Mouse (Mus musculus) midbrain, embryonic 11.5 days (tissue): ENCODE measurements around the gene Sbno1. TPM values are rescaled to one million over a fixed set of nuclear protein-coding genes. Genes with fewer than 3 reads are reported as not detected.
"Not testable (repeated sequence)": the region's sequence is repeated elsewhere in the genome, so short reads cannot be mapped to it uniquely, and the experiment has no call there.

Source experiments
- ATAC-seq: fragments of 200-750 bp; cut with Nextera tagmentation; 2 replicates; pipeline ENCODE4 v1.8.0; 2017; ENCODE audit warnings: moderate TSS enrichment, moderate library complexity; ENCODE audit not compliant: low FRiP score
- DNase-seq: peaks from one replicate; pipeline ENCODE4 v3.0.0; 2015; ENCODE audit warnings: low spot score; ENCODE audit errors: missing footprints
- H3K27ac ChIP-seq: fragments of 300-500 bp; sonication (generic); 2 replicates; pipeline ENCODE4 v1.5.1; 2014; ENCODE audit warnings: low read depth, low read length
- H3K27me3 ChIP-seq: fragments of 300-500 bp; sonication (generic); 2 replicates; pipeline ENCODE4 v1.6.1; 2014; ENCODE audit warnings: mild to moderate bottlenecking, low read length, moderate library complexity, mixed read lengths; ENCODE audit not compliant: control insufficient read depth, insufficient read depth
- H3K36me3 ChIP-seq: fragments of 300-500 bp; sonication (generic); 2 replicates; pipeline ENCODE4 v1.6.1; 2014; ENCODE audit warnings: mild to moderate bottlenecking, low read length, moderate library complexity, mixed read lengths; ENCODE audit not compliant: control insufficient read depth, insufficient read depth
- H3K4me1 ChIP-seq: fragments of 300-500 bp; sonication (generic); 2 replicates; pipeline ENCODE4 v1.6.1; 2014; ENCODE audit warnings: low read length; ENCODE audit not compliant: control insufficient read depth, insufficient read depth
- H3K4me2 ChIP-seq: fragments of 300-500 bp; sonication (generic); 2 replicates; pipeline ENCODE4 v1.6.1; 2014; ENCODE audit warnings: mild to moderate bottlenecking, moderate library complexity
- H3K4me3 ChIP-seq: fragments of 300-500 bp; sonication (generic); 2 replicates; pipeline ENCODE4 v1.5.1; 2014; ENCODE audit warnings: low read depth, low read length
- H3K9ac ChIP-seq: fragments of 300-500 bp; sonication (generic); 2 replicates; pipeline ENCODE4 v1.6.1; 2014; ENCODE audit warnings: low read length
- H3K9me3 ChIP-seq: fragments of 300-500 bp; sonication (generic); 2 replicates; pipeline ENCODE4 v1.6.1; 2016; ENCODE audit warnings: low read length; ENCODE audit not compliant: control insufficient read depth
- WGBS: fragments of 180-500 bp; shearing (Covaris S2); extraction: QIAGEN DNeasy Blood & Tissue Kit; methylation state at CpG from one replicate; pipeline ENCODE4 v1.1.7; 2014; 5-methylcytosine and 5-hydroxymethylcytosine counted together
- polyA plus RNA-seq: library from polyadenylated mRNA; unstranded; fragments of >200 nt; fragmentation: Nextera tagmentation; extraction: Ambion mirVana; gene quantifications from 2 replicates; pipeline ENCODE4 v1.2.1, GENCODE M21; 2014

Sbno1 gene
- polyA plus RNA-seq, 1 experiment from 2014 or later, result 78.6 TPM

- H3K9ac ChIP-seq, result no peak overlapping the region
- no peak for DNase-seq
- H3K4me2 ChIP-seq, result no peak overlapping the region
- no peak overlapping the region for H3K4me3 ChIP-seq
- H3K9me3 ChIP-seq, result no peaks in the 10 kb centered on the region
- H3K27ac ChIP-seq, result no peak overlapping the region
- 90% methylated on average over 6 of the region's 6 CpGs for WGBS
- no peaks in the 10 kb centered on the region for H3K36me3 ChIP-seq
- H3K27me3 ChIP-seq, result no peaks in the 10 kb centered on the region
- no peak for ATAC-seq
- no peaks in the 10 kb centered on the region for H3K4me1 ChIP-seq
These were observed 61.5 kb downstream of the Sbno1 start for GRCm38 (mm10) chr5:124364173-124364918.

GRCm38 (mm10) chr5:124362982-124363381 is 62.8 kb downstream of the Sbno1 start, which contains the start of gene Cdk2ap1:
TSS of gene Cdk2ap1 (minus strand) at chr5:124363082.
- not testable (repeated sequence) for H3K27ac ChIP-seq, H3K4me2 ChIP-seq, H3K4me3 ChIP-seq, H3K27me3 ChIP-seq, H3K9ac ChIP-seq, DNase-seq, H3K9me3 ChIP-seq, H3K4me1 ChIP-seq, ATAC-seq, H3K36me3 ChIP-seq
- WGBS, result 90% methylated on average over 5 of the region's 5 CpGs

- WGBS, result 85% methylated on average over 2 of the region's 2 CpGs
- H3K9me3 ChIP-seq, result no peaks in the 10 kb centered on the region
- H3K36me3 ChIP-seq, result no peaks in the 10 kb centered on the region
- H3K4me3 ChIP-seq, result no peak overlapping the region
- H3K9ac ChIP-seq, result no peak overlapping the region
- no peak for ATAC-seq
- peaks cover 4% of the 10 kb centered on the region; the same call in 1 of the 2 replicates for H3K4me1 ChIP-seq
- no peak overlapping the region for H3K4me2 ChIP-seq
- H3K27ac ChIP-seq, result no peak overlapping the region
- DNase-seq, result no peak
- H3K27me3 ChIP-seq, result no peaks in the 10 kb centered on the region
These were observed 66.2 kb downstream of the Sbno1 start for GRCm38 (mm10) chr5:124359641-124360040.

- 50% methylated on average over 3 of the region's 3 CpGs for WGBS
- Histone ChIP-seq H3K36me3 (no peaks in the 10 kb centered on the region), H3K9me3 (no peaks in the 10 kb centered on the region), H3K4me2 (no peak overlapping the region), H3K27ac (no peak overlapping the region), H3K4me3 (no peak overlapping the region), H3K27me3 (no peaks in the 10 kb centered on the region), H3K9ac (no peak overlapping the region), H3K4me1 (peaks cover 7% of the 10 kb centered on the region)
- DNase-seq, result no peak
- ATAC-seq, result no peak
These were observed 69.1 kb downstream of the Sbno1 start for GRCm38 (mm10) chr5:124356695-124357094.

GRCm38 (mm10) chr5:124355425-124355959 is 70.3 kb downstream of the Sbno1 start:
- Histone ChIP-seq H3K4me1 (peaks cover 19% of the 10 kb centered on the region), H3K36me3 (no peaks in the 10 kb centered on the region), H3K27ac (no peak overlapping the region), H3K9ac (peak overlapping the region; percentile 99), H3K27me3 (no peaks in the 10 kb centered on the region), H3K4me2 (peak overlapping the region; percentile 53), H3K4me3 (peak overlapping the region; percentile 99), H3K9me3 (no peaks in the 10 kb centered on the region)
- ATAC-seq (no peak), DNase-seq (no peak)
- 1% methylated on average over 12 of the region's 12 CpGs for WGBS

- Histone ChIP-seq H3K4me1 (peaks cover 23% of the 10 kb centered on the region), H3K27me3 (no peaks in the 10 kb centered on the region), H3K36me3 (no peaks in the 10 kb centered on the region; the same call in 1 of the 2 replicates), H3K4me3 (peak overlapping the region; percentile 99), H3K9me3 (no peaks in the 10 kb centered on the region), H3K9ac (peak overlapping the region; percentile 99), H3K4me2 (peak overlapping the region; percentile 53), H3K27ac (peak overlapping the region; percentile 73)
- ATAC-seq (peak; percentile 44), DNase-seq (peak; percentile 97)
- under 1% methylated on average over 32 of the region's 60 CpGs for WGBS
These were observed 71.0 kb downstream of the Sbno1 start for GRCm38 (mm10) chr5:124354574-124355424.

- H3K36me3 ChIP-seq, result peaks cover 8% of the 10 kb centered on the region; the same call in 1 of the 2 replicates
- H3K4me1 ChIP-seq, result peaks cover 29% of the 10 kb centered on the region
- peak overlapping the region; percentile 99 for H3K4me3 ChIP-seq
- H3K27me3 ChIP-seq, result no peaks in the 10 kb centered on the region
- peak overlapping the region; percentile 99 for H3K9ac ChIP-seq
- DNase-seq (peak; percentile 95), ATAC-seq (peak; percentile 5; the same call in 1 of the 2 replicates)
- no peaks in the 10 kb centered on the region for H3K9me3 ChIP-seq
- WGBS, result 2% methylated on average over 56 of the region's 132 CpGs
- H3K4me2 ChIP-seq, result peak overlapping the region; percentile 95
- H3K27ac ChIP-seq, result peak overlapping the region; percentile 99
These were observed 71.9 kb downstream of the Sbno1 start for GRCm38 (mm10) chr5:124353726-124354547.

GRCm38 (mm10) chr5:124353011-124353725 is 72.6 kb downstream of the Sbno1 start:
- Histone ChIP-seq H3K4me3 (peak overlapping the region; percentile 99), H3K9ac (peak overlapping the region; percentile 99), H3K36me3 (peaks cover 15% of the 10 kb centered on the region), H3K27ac (peak overlapping the region; percentile 99), H3K4me2 (peak overlapping the region; percentile 95), H3K27me3 (no peaks in the 10 kb centered on the region), H3K4me1 (peaks cover 30% of the 10 kb centered on the region), H3K9me3 (no peaks in the 10 kb centered on the region)
- ATAC-seq (no peak), DNase-seq (peak; percentile 96)
- under 1% methylated on average over 30 of the region's 32 CpGs for WGBS
